Mouse (Mus musculus) E14TG2a.4 (cell line): Measurements from ENCODE around the gene Cox7a2.

Experiments used
- CTCF ChIP-seq: conservative IDR thresholded peaks from 2 replicates; pipeline ENCODE4 v1.5.1; 2014; ENCODE audit warnings: low read length
- NANOG ChIP-seq: IDR thresholded peaks from 2 replicates; pipeline ENCODE4 v1.6.1; 2014; ENCODE audit warnings: borderline replicate concordance, low read length, mixed read lengths

- TF ChIP-seq CTCF (no peak), NANOG (no peak)
Measured at GRCm38 (mm10) chr9:79750709-79751108, 9.0 kb downstream of the Cox7a2 start.
